Mouse (Mus musculus) ES-E14 (cell line): ENCODE results near the gene Nfkbie. TPM values are rescaled to one million over a fixed set of nuclear protein-coding genes. Genes with fewer than 3 reads are reported as not detected.

Experiments used
- DNase-seq: peaks from one replicate; pipeline ENCODE4 v3.0.0-alpha.2; 2013; ENCODE audit warnings: low read depth, low spot score
- H3K27ac ChIP-seq: 2 replicates; pipeline ENCODE4 v1.5.1; 2012; ENCODE audit warnings: low read depth, mild to moderate bottlenecking, low read length, moderate library complexity, mixed read lengths; ENCODE audit not compliant: poor library complexity, insufficient read depth, severe bottlenecking
- H3K36me3 ChIP-seq: 2 replicates; pipeline ENCODE4 v1.6.1; 2012; ENCODE audit warnings: mild to moderate bottlenecking, low read length, moderate library complexity, mixed read lengths; ENCODE audit not compliant: control insufficient read depth, poor library complexity, insufficient read depth, severe bottlenecking
- H3K4me1 ChIP-seq, 2 experiments: fragments of 150-350 bp in 1 of 2; sonication (generic) in 1 of 2; 2 replicates each; pipeline ENCODE4 v1.6.1; 2012; ENCODE audit warnings: low read length in 2 of 2, mild to moderate bottlenecking in 1 of 2, mixed read lengths in 1 of 2; ENCODE audit not compliant: control insufficient read depth in 2 of 2, insufficient read depth in 2 of 2, poor library complexity in 1 of 2
- H3K4me3 ChIP-seq, 2 experiments: fragments of 150-350 bp in 1 of 2; sonication (generic) in 1 of 2; 2 replicates each; pipeline ENCODE4 v1.5.1; 2012; ENCODE audit warnings: low read length in 2 of 2, low read depth in 1 of 2, mild to moderate bottlenecking in 1 of 2, mixed read lengths in 1 of 2; ENCODE audit not compliant: insufficient read depth in 1 of 2, poor library complexity in 1 of 2, severe bottlenecking in 1 of 2
- H3K9ac ChIP-seq: 2 replicates; pipeline ENCODE4 v1.6.1; 2012; ENCODE audit warnings: low read depth, mild to moderate bottlenecking, low read length, mixed read lengths; ENCODE audit not compliant: poor library complexity, insufficient read depth, severe bottlenecking
- H3K9me3 ChIP-seq: fragments of 150-350 bp; sonication (generic); 2 replicates; pipeline ENCODE4 v1.6.1; 2012; ENCODE audit warnings: low read depth, mild to moderate bottlenecking, low read length; ENCODE audit not compliant: control insufficient read depth, insufficient read depth
- CHD2 ChIP-seq: IDR thresholded peaks from 2 replicates; pipeline ENCODE4 v1.6.1; 2014; ENCODE audit warnings: mild to moderate bottlenecking, low read depth, low read length, inconsistent platforms
- HCFC1 ChIP-seq: IDR thresholded peaks from 2 replicates; pipeline ENCODE4 v1.6.1; 2012; ENCODE audit warnings: low read length, inconsistent platforms, borderline replicate concordance; ENCODE audit not compliant: insufficient read depth
- MAFK ChIP-seq: IDR thresholded peaks from 2 replicates; pipeline ENCODE4 v1.6.1; 2014; ENCODE audit warnings: mild to moderate bottlenecking, low read depth, low read length, inconsistent platforms; ENCODE audit not compliant: insufficient read depth
- ZC3H11A ChIP-seq: IDR thresholded peaks from 2 replicates; pipeline ENCODE4 v1.6.1; 2012; ENCODE audit warnings: low read depth, mild to moderate bottlenecking, inconsistent platforms, low read length, borderline replicate concordance
- ZNF384 ChIP-seq: IDR thresholded peaks from 2 replicates; pipeline ENCODE4 v1.6.1; 2012; ENCODE audit warnings: low read depth, low read length, inconsistent platforms
- in situ Hi-C, 2 experiments: fragments of 600-800 bp; cut with MboI; formaldehyde crosslinking; loops; one replicate each; pipeline ENCODE4 v1.15.1; 2025; ENCODE audit warnings: low sequenced_read_pairs in 2 of 2, inconsistent platforms in 1 of 2; ENCODE audit not compliant: unreplicated experiment in 2 of 2
- total RNA-seq: library from RNA; depleted of rRNA; stranded (reverse); fragments of 300-350 nt; gene quantifications from 2 replicates; pipeline ENCODE4 v1.2.3, GENCODE M21; 2012

Gene Nfkbie
- total RNA-seq, 1 experiment = 2.2 TPM

- Histone ChIP-seq H3K9ac (peak overlapping the region; percentile 84; the same call in 1 of the 2 replicates), H3K4me1 (peaks cover 5 to 26% of the 10 kb centered on the region in 2 experiments), H3K36me3 (peaks cover 21% of the 10 kb centered on the region; the same call in 1 of the 2 replicates), H3K4me3 (peak overlapping the region; percentile 85 to 87), H3K9me3 (no peaks in the 10 kb centered on the region), H3K27ac (peak overlapping the region; percentile 67; the same call in 1 of the 2 replicates)
- DNase-seq = no peak
- no peak for TF ChIP-seq HCFC1
- no peak for TF ChIP-seq MAFK
- TF ChIP-seq ZC3H11A = no peak
- TF ChIP-seq CHD2 = no peak
- TF ChIP-seq ZNF384 = no peak
- in situ Hi-C loops = no loop called here
These were observed 40.4 kb downstream of the Nfkbie start for GRCm38 (mm10) chr17:45595736-45596390.

GRCm38 (mm10) chr17:45596631-45597396 lies 41.3 kb downstream of the Nfkbie start:
- peaks cover 11% of the 10 kb centered on the region; the same call in 1 of the 2 replicates for H3K36me3 ChIP-seq
- no peak for TF ChIP-seq ZNF384
- TF ChIP-seq CHD2 = no peak
- no peak for TF ChIP-seq HCFC1
- no peak for TF ChIP-seq MAFK
- no peak for TF ChIP-seq ZC3H11A
- H3K27ac ChIP-seq = peak overlapping the region; percentile 67

GRCm38 (mm10) chr17:45597787-45598186 lies 42.3 kb downstream of the Nfkbie start:
- Histone ChIP-seq H3K4me3 (no peak overlapping the region), H3K4me1 (peaks cover 8 to 13% of the 10 kb centered on the region in 2 experiments), H3K9me3 (no peaks in the 10 kb centered on the region), H3K36me3 (peaks cover 8% of the 10 kb centered on the region; the same call in 1 of the 2 replicates), H3K27ac (no peak overlapping the region), H3K9ac (no peak overlapping the region)
- DNase-seq = no peak
- in situ Hi-C loops = no loop called here
- TF ChIP-seq HCFC1 (no peak), CHD2 (no peak), ZNF384 (no peak)

More at GRCm38 (mm10) chr17:45596631-45597396, 41.3 kb downstream of the Nfkbie start:
- in situ Hi-C loops = no loop called here
- peak overlapping the region; percentile 3; the same call in 1 of the 2 replicates for H3K9ac ChIP-seq
- peaks cover 5 to 17% of the 10 kb centered on the region in 2 experiments; a peak in 3 of 4 replicates for H3K4me1 ChIP-seq
- DNase-seq = no peak
- H3K4me3 ChIP-seq = no peak overlapping the region
- H3K9me3 ChIP-seq = no peaks in the 10 kb centered on the region

- TF ChIP-seq HCFC1 (no peak), ZNF384 (no peak)
- no peak for DNase-seq
- Histone ChIP-seq H3K4me1 (peaks cover 7 to 12% of the 10 kb centered on the region in 2 experiments), H3K9me3 (no peaks in the 10 kb centered on the region), H3K9ac (no peak overlapping the region; the same call in 1 of the 2 replicates), H3K27ac (no peak overlapping the region; the same call in 1 of the 2 replicates), H3K36me3 (0 out of 2 replicates have a peak, but pooled peaks cover 5% of the 10 kb centered on the region), H3K4me3 (peak overlapping the region in 1 of 2 experiments; percentile 62; a peak in 2 of 4 replicates)
- in situ Hi-C loops = no loop called here
These were observed 42.9 kb downstream of the Nfkbie start for GRCm38 (mm10) chr17:45598376-45598775.
